Mouse (Mus musculus): ENCODE measurements at regions not wholly inside any gene's neighbourhood (a gene's known extent, or its start where the extent isn't known, plus 50 kb on each side); places are given as distances from the start of the nearest gene placed in this dataset.
A peak's percentile ranks its signal among the peaks of the same experiment; 100 is the strongest.

DNA sequence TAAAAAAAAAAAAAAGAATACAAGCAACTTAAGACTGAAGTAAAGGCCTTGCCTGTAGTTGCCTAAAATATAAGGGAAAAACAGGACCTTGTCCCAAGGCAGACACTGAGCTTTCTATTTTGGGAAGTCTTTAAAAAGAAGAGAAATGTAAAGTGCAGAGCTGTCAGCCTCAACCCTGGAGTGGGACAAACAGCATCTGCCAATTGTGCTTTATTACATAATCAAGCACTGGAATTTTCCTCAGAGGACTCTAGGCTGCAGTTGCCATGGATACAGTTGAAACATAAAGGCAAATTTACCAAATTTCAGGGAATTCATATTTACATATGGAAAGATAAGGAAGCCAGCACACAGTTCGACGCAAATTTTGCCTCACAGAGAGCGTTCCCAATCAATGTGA is 406.7 kb downstream of the Gm597 start:
- Histone ChIP-seq H3K9ac (ENCODE audit: low read length) (no peak overlapping the region), H3K36me3 (ENCODE audit: control insufficient read depth, insufficient read depth, low read length) (no peaks in the 10 kb centered on the region), H3K4me1 (replicated peaks; ENCODE audit: control insufficient read depth, insufficient read depth, low read length) (no peaks in the 10 kb centered on the region), H3K9me3 (ENCODE audit: control insufficient read depth, low read length) (no peaks in the 10 kb centered on the region), H3K27ac (ENCODE audit: low read length) (no peak overlapping the region), H3K27me3 (ENCODE audit: control insufficient read depth, insufficient read depth, low read depth, low read length) (no peaks in the 10 kb centered on the region), H3K4me2 (ENCODE audit: low read depth, low read length) (no peak overlapping the region), H3K4me3 (ENCODE audit: low read length) (no peak overlapping the region)
- WGBS = 30% methylated on average over 3 of the region's 3 CpGs
- peak; percentile 92 for ATAC-seq (ENCODE audit: low read depth)

DNA sequence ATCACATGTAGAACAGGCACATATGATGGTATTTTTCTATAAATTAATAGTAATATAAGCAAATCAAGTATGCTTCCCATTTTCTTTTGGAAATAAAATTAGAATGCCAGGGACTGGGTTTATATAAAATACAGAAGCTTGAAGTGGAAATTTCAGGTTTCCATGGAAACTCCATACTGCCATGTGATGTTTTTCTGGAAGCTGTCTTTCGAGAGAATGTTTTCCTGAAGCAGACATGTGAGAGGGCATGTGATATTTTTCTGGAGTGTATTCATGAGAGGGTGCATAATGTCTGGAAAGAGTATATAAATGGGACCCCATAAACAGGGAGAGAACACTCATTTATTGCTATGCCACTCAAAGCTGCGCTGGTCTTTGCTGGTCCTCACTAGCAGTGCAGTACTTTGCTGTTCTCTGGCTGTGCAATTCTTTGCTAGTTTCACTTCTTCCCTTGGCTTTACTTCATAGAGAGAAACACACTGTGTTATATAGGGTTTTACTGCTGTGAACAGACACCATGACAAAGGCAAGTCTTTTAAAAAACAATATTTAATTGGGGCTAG is 430.6 kb downstream of the Gm597 start:
- WGBS = 75% methylated on average over 2 of the region's 2 CpGs
- no peaks in the 10 kb centered on the region for H3K9me3 ChIP-seq (ENCODE audit: control insufficient read depth, low read length)

DNA sequence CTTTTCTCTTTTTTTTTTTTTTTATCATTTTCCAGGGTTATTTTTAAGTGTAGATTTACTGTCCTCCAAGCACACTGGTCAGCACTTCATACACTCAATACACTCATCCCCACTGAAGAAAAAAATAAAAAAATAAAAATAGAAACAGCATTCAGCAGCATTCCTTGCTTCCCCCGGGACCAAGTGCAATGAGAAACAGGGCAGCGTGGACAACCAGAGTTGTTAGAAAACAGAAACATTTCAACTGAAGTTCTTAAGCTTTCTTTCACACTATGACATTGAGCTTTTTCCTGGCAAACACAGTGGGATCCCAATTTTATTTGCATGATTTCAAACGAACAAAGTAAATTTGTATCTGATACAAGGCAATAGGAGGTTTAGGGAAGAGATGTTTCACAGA is 431.5 kb downstream of the Gm597 start:
- 45% methylated on average over 3 of the region's 3 CpGs for WGBS
- H3K9ac ChIP-seq (ENCODE audit: low read length) = no peak overlapping the region
- no peak overlapping the region for H3K27ac ChIP-seq (ENCODE audit: low read length)
- H3K9me3 ChIP-seq (ENCODE audit: control insufficient read depth, low read length) = no peaks in the 10 kb centered on the region
- no peaks in the 10 kb centered on the region for H3K4me1 ChIP-seq (replicated peaks; ENCODE audit: control insufficient read depth, insufficient read depth, low read length)
- H3K4me2 ChIP-seq (ENCODE audit: low read depth, low read length) = no peak overlapping the region
- no peak overlapping the region for H3K4me3 ChIP-seq (ENCODE audit: low read length)
- H3K27me3 ChIP-seq (ENCODE audit: control insufficient read depth, insufficient read depth, low read depth, low read length) = no peaks in the 10 kb centered on the region
- no peak for ATAC-seq (ENCODE audit: low read depth)
- no peaks in the 10 kb centered on the region for H3K36me3 ChIP-seq (ENCODE audit: control insufficient read depth, insufficient read depth, low read length)

More for the DNA sequence above, 430.6 kb downstream of the Gm597 start:
- H3K27me3 ChIP-seq (ENCODE audit: control insufficient read depth, insufficient read depth, low read depth, low read length) = no peaks in the 10 kb centered on the region
- ATAC-seq (ENCODE audit: low read depth) = no peak
- no peak overlapping the region for H3K27ac ChIP-seq (ENCODE audit: low read length)
- H3K36me3 ChIP-seq (ENCODE audit: control insufficient read depth, insufficient read depth, low read length) = no peaks in the 10 kb centered on the region
- H3K9ac ChIP-seq (ENCODE audit: low read length) = no peak overlapping the region
- no peak overlapping the region for H3K4me3 ChIP-seq (ENCODE audit: low read length)
- no peaks in the 10 kb centered on the region for H3K4me1 ChIP-seq (replicated peaks; ENCODE audit: control insufficient read depth, insufficient read depth, low read length)
- H3K4me2 ChIP-seq (ENCODE audit: low read depth, low read length) = no peak overlapping the region

DNA sequence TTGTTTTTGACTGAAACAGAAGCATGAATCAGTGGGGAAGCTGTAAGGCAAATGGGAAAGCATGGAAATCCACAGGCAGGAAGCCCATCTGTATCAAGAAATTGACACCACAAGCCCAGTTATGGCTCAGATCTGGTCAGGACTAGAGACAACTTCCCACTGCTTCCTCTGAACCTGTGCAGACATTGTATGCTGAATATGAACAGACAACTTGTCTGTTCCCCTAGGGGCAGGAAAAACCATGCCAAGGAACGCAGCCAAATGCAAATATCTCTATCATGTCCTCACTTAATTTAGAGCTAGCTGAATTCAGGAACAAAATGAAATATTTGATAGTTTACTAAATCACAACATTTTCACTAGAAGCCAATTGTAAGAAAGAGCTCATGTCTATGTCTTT is 440.0 kb downstream of the Gm597 start:
- Histone ChIP-seq H3K4me1 (replicated peaks; ENCODE audit: control insufficient read depth, insufficient read depth, low read length) (0 out of 2 replicates have a peak, but pooled peaks cover 4% of the 10 kb centered on the region), H3K9me3 (ENCODE audit: control insufficient read depth, low read length) (no peaks in the 10 kb centered on the region), H3K9ac (ENCODE audit: low read length) (no peak overlapping the region), H3K36me3 (ENCODE audit: control insufficient read depth, insufficient read depth, low read length) (no peaks in the 10 kb centered on the region), H3K27ac (ENCODE audit: low read length) (no peak overlapping the region), H3K4me3 (ENCODE audit: low read length) (no peak overlapping the region), H3K4me2 (ENCODE audit: low read depth, low read length) (no peak overlapping the region), H3K27me3 (ENCODE audit: control insufficient read depth, insufficient read depth, low read depth, low read length) (no peaks in the 10 kb centered on the region)
- 63% methylated on average over 1 of the region's 1 CpGs for WGBS
- ATAC-seq (ENCODE audit: low read depth) = no peak

DNA sequence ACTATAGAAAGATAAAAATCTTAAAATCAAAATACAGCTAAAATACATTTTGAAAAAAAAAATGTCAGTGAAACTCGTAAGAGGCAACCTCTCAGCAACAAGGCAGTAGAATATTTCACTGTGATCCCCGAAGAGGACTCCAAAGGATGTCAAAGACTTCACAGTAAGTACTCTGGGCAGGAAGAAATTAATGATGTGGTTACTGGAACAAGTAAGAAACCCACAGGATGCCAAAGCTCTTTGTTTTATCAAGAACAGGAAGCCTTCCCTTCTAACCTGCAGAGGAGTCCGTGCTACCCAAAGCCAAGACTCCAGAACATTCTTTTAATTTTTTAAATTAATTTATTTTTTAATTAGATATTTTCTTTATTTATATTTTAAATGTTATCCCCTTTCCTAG is 445.7 kb downstream of the Gm597 start:
- Histone ChIP-seq H3K27me3 (ENCODE audit: control insufficient read depth, insufficient read depth, low read depth, low read length) (no peaks in the 10 kb centered on the region), H3K27ac (ENCODE audit: low read length) (no peak overlapping the region), H3K4me1 (replicated peaks; ENCODE audit: control insufficient read depth, insufficient read depth, low read length) (0 out of 2 replicates have a peak, but pooled peaks cover 3% of the 10 kb centered on the region), H3K9ac (ENCODE audit: low read length) (no peak overlapping the region), H3K9me3 (ENCODE audit: control insufficient read depth, low read length) (no peaks in the 10 kb centered on the region), H3K4me2 (ENCODE audit: low read depth, low read length) (no peak overlapping the region), H3K4me3 (ENCODE audit: low read length) (no peak overlapping the region), H3K36me3 (ENCODE audit: control insufficient read depth, insufficient read depth, low read length) (no peaks in the 10 kb centered on the region)
- ATAC-seq (ENCODE audit: low read depth) = no peak
- 72% methylated on average over 3 of the region's 3 CpGs for WGBS

DNA sequence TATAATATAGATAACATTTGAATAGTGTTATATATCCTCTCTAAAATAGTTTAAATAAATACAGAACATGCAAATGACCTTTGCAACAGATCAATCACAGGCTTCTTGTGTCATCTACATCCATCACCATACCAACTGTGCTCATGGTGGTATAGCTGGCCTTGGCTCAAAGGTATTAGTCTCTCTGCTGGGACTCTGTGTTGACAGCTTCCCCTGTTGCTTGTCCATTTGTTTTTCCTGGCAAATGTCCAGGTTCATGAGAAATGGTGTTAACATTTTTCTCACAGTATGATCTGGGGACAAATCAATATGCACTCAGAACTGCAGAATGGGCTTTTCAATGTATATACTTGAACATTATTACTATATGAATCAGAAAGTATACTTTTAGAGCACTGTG is 448.0 kb downstream of the Gm597 start:
- ATAC-seq (ENCODE audit: low read depth) = no peak
- H3K9ac ChIP-seq (ENCODE audit: low read length) = no peak overlapping the region
- H3K4me1 ChIP-seq (replicated peaks; ENCODE audit: control insufficient read depth, insufficient read depth, low read length) = no peaks in the 10 kb centered on the region
- no peak overlapping the region for H3K4me2 ChIP-seq (ENCODE audit: low read depth, low read length)
- no peaks in the 10 kb centered on the region for H3K36me3 ChIP-seq (ENCODE audit: control insufficient read depth, insufficient read depth, low read length)
- no peaks in the 10 kb centered on the region for H3K27me3 ChIP-seq (ENCODE audit: control insufficient read depth, insufficient read depth, low read depth, low read length)
- H3K27ac ChIP-seq (ENCODE audit: low read length) = no peak overlapping the region
- H3K4me3 ChIP-seq (ENCODE audit: low read length) = no peak overlapping the region
- no peaks in the 10 kb centered on the region for H3K9me3 ChIP-seq (ENCODE audit: control insufficient read depth, low read length)

DNA sequence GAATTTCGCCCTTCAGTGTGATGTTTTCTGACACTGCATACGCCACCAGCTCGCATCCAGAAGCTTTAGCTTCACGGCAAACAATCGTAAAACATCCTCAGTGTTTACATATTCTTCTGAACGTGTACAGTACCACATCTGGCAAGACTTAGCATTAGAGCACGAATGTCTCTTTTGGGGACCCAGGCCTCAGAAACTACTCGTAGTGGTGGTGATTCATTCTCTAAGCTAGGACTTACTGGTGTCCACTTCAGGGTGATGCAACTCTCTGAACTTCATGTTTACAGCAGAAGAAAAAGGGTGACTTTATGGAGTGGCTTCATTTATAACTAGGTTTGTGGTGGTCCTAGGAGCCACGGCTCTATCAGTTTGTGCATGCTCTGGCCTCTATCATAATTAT is 451.1 kb downstream of the Gm597 start:
- no peaks in the 10 kb centered on the region for H3K36me3 ChIP-seq (ENCODE audit: control insufficient read depth, insufficient read depth, low read length)
- H3K4me3 ChIP-seq (ENCODE audit: low read length) = no peak overlapping the region
- peak overlapping the region; percentile 30; the same call in 1 of the 2 replicates for H3K4me2 ChIP-seq (ENCODE audit: low read depth, low read length)
- WGBS = 45% methylated on average over 9 of the region's 9 CpGs
- H3K9me3 ChIP-seq (ENCODE audit: control insufficient read depth, low read length) = no peaks in the 10 kb centered on the region
- peak overlapping the region; percentile 53 for H3K27ac ChIP-seq (ENCODE audit: low read length)
- H3K27me3 ChIP-seq (ENCODE audit: control insufficient read depth, insufficient read depth, low read depth, low read length) = no peaks in the 10 kb centered on the region
- no peak overlapping the region for H3K9ac ChIP-seq (ENCODE audit: low read length)
- ATAC-seq (ENCODE audit: low read depth) = peak; percentile 78
- no peaks in the 10 kb centered on the region for H3K4me1 ChIP-seq (replicated peaks; ENCODE audit: control insufficient read depth, insufficient read depth, low read length)

DNA sequence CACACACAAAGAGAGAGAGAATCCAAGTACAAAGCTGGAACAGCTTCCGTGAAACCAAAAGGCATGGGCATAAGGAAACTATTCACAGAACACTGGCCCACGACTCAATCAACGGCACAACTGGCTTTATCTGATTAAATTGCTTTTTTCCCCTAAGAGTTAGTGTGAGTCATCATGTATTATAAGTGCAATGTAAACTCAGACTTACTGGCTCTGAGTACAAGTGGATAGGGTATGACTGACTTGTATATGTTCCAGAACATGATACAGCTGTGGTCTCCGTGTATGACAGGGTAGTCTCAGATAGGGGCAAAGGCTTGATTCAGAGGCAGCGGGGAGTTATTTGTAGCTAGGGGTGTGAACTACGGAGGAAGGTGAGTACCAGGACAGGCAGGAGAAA is 451.5 kb downstream of the Gm597 start:
- Histone ChIP-seq H3K9me3 (ENCODE audit: control insufficient read depth, low read length) (no peaks in the 10 kb centered on the region), H3K4me2 (ENCODE audit: low read depth, low read length) (peak overlapping the region; percentile 30), H3K27ac (ENCODE audit: low read length) (peak overlapping the region; percentile 53), H3K27me3 (ENCODE audit: control insufficient read depth, insufficient read depth, low read depth, low read length) (no peaks in the 10 kb centered on the region), H3K4me1 (replicated peaks; ENCODE audit: control insufficient read depth, insufficient read depth, low read length) (no peaks in the 10 kb centered on the region), H3K9ac (ENCODE audit: low read length) (no peak overlapping the region), H3K4me3 (ENCODE audit: low read length) (no peak overlapping the region), H3K36me3 (ENCODE audit: control insufficient read depth, insufficient read depth, low read length) (no peaks in the 10 kb centered on the region)
- WGBS = 19% methylated on average over 6 of the region's 6 CpGs
- peak; percentile 99 for ATAC-seq (ENCODE audit: low read depth)

DNA sequence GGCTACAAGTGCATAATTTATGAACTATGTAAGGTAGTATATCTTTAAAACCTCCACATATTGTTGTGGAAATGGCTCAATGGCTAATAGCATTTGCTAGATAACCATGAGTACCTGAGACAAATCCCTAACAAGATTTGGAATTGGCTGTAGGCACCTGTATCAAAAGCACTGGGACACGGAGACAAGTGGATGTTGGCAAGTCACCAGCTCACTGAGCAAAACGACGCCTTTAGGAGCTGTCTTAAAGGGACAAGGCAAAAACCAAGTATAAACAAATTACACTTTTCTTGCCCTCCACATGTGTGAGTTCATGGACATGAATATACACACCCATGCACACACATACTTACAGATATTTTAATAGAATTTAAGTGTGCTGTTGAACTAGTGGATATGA is 455.9 kb downstream of the Gm597 start:
- ATAC-seq (ENCODE audit: low read depth) = no peak
- Histone ChIP-seq H3K4me1 (replicated peaks; ENCODE audit: control insufficient read depth, insufficient read depth, low read length) (no peaks in the 10 kb centered on the region), H3K9ac (ENCODE audit: low read length) (no peak overlapping the region), H3K27me3 (ENCODE audit: control insufficient read depth, insufficient read depth, low read depth, low read length) (no peaks in the 10 kb centered on the region), H3K9me3 (ENCODE audit: control insufficient read depth, low read length) (no peaks in the 10 kb centered on the region), H3K27ac (ENCODE audit: low read length) (no peak overlapping the region), H3K4me3 (ENCODE audit: low read length) (no peak overlapping the region), H3K36me3 (ENCODE audit: control insufficient read depth, insufficient read depth, low read length) (no peaks in the 10 kb centered on the region), H3K4me2 (ENCODE audit: low read depth, low read length) (no peak overlapping the region)
- 36% methylated on average over 3 of the region's 3 CpGs for WGBS
